Mouse (Mus musculus): ENCODE measurements at regions not wholly inside any gene's neighbourhood (a gene's known extent, or its start where the extent isn't known, plus 50 kb on each side); places are given as distances from the start of the nearest gene placed in this dataset.

DNA sequence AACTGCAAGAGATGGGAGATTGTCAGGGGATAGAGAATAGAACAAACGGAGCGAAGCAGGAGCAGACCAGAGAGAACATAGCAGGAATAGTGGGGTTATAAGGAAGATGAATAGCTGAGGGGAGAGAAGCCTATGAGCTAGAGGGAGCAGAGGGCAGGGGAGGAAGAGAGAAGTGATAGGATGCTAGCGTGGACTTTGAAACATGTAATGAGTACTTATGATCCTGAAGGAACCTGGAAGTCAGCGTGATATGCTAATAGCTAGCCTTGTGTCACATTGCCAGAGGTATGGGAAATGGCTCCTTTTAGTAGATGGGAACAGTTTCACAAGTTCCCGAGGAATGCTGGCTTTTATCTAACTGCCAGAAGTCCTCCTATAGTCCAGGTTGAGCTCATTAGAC is 51.8 kb downstream of the Calml3 start:
- no peak for DNase-seq (ENCODE audit: low spot score in 2 of 2)

DNA sequence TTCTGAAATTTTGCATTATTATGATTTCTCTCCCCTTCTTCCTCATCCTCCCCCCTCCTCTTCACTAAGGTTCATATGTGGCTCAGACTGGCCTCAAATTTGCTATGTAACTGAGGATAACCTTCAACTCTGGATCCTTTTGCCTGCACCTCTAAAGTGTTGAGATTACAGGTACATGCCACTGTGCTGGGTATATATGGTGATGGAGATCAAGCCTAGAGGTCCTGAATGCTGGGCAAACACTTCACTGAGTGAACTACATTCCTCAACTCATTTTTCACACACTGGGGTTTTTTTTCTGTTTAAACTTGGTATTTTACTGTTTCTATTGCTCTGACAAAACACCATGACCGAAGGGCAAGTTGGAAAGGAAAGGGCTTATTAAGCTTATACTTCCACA is 52.9 kb downstream of the Calml3 start:
- DNase-seq (ENCODE audit: low spot score in 2 of 2) = no peak

DNA sequence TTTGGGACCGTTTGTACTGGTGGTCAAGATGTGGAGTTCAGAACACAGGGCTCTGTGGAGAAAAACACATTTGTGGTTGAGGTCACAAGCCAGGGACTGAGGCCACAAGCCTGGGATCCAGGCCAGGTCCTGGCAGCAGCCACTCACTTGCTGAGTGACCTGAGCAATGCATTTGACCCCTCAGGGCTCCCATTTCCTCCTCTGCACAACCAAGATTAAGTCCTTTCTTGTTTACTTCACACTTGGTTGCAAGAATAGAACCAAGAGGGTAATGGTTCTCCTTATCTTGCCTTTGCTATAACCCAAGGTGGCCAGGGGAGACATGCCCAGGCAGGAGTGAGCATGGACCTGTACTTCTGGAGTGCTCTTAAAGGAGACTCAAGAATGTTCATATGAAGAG is 53.4 kb downstream of the Calml3 start:
- peak in 1 of 2 experiments; percentile 44 for DNase-seq (ENCODE audit: low spot score in 2 of 2)

DNA sequence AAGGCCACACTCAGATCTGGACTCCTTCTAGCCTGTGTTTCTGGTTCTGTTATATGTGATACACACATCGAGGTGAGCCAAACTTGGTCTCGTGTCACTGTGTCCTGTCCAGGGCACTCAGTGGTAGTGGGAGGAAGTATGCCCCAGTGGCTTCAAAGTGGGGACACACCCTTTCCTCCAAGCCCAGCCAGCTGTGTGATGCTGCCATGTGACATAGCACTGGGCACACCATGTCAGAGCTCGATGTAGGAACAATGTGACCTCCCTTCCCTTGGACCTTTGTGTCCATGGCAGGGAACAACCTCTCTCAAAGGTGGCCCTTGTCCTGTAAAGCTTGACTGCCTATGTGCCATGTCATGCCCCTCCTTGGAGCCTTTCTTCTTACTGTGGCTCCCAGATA is 54.5 kb downstream of the Calml3 start:
- DNase-seq (ENCODE audit: low spot score in 2 of 2) = no peak

DNA sequence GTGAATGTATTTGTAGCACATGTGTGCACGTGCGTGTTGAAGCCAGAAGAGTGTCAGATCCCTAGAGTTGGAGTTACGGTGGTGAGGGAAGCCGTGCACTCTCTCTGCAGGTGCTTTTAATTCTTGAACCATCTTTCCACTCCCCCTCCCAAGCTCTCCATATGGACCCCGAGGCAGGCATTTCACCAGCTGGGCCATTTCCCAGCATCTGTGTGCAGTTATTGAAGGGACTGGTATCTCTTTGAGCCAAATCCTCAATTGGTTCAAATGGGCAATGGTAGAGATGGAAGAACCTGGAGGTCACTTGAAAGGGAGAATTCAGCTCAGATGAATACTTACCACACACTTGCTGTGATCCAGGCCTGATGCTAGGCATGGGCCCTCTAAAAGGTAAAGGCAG is 55.3 kb downstream of the Calml3 start:
- DNase-seq (ENCODE audit: low spot score in 2 of 2) = no peak

DNA sequence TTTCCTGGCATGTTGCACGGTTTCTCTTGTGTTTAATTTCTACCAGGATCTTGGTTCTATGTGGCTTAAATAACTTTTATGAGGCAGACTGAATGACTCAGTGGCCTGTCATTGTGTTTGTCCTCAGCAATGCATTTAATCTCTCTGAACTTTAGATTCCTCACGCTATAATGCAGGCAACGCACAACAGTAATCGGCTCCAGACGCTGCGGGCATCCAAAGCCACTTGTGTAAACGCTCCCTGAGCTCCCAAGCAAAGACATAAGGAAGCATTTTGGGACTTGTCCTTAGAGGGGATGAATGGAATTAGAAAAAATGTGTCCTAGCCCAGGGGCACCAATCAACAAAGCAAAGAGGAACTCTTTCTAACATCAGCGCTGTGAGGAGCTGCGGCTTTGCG is 57.6 kb downstream of the Calml3 start:
- no peak for DNase-seq (ENCODE audit: low spot score in 2 of 2)

DNA sequence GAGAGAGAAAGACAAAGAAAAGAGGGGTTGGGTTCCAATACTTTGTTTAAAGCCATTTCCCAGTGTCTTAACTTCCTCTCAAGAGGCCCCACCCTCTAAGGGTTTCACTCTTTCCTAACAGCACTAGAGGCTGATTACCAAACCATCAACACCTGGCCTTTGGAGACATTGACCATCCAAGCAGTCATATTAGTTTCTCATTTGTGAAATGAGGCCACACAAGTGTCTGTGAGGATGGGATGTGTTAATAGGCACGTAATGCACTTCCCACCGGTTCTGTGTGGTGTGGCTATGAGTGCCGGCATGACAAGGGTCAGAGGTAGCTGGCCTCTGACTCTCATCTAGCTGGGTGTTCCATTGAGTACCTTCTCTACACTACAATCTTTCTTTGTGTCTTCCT is 59.2 kb downstream of the Calml3 start:
- no peak for DNase-seq (ENCODE audit: low spot score in 2 of 2)

DNA sequence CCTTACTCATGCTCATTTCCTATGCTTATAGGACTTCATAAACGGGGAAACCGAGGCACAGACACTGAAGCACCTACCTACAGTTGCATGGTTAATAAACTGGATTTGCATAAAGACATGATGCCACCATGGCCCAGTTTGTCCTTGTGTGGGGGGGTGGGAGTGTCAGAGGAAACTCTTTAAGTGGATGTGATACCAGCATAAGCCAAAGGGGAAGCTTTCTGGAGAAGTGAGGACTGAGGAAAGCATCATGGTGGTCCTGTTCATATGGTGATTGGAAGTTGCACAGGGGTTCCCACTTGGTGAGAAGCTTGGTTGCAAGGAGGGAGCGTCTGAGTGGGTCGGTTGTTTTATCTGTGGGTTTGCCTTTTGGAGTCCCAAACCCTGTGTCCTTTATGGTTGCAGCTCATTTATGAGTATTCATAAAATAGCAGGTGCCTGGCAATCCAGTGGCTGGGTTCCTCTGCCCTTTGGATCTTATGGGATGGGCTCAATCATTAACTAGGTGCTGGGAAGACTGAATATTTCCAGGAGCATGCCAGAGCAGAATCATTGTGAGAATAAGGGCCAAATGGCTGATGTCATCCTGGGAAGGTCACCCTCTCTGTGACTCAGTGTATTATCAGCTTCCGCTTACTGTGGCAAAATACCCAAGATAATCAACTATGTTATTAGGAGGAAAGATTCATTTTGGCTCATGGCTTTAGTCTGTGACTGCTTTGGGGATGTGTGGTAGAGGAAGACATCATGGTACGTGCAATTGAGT is 60.2 kb downstream of the Calml3 start:
- DNase-seq (ENCODE audit: low spot score in 2 of 2) = no peak

DNA sequence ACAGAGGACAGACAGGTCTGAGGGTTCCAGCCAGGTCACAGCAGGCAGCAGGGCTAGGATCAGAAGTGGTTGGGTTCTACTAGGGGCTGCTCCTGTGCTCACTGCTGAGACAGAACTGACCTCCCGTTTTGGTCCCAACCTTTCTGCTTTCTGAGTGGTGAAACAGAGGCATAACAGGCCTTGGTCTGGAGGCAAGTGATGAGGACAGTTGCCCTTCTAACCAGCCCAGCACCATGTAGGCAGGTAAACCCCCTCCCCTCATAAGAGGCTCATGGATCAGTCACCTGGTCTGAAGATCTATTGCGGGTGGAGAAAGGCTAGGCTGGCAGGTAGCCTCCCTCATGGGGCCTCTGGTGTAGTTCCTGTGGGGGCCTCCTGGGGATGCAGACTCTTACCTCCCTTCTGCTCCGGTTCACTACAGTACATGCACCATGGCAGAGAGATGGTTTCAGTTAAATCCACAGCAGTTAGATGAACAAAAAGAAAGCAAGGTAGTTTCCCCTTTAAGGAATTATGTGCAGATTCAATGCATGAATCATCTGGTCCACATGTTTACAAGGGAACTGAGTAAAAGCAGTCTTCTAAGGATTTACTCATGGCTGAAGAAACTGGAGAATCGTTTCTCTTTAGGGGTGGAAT is 61.2 kb downstream of the Calml3 start:
- no peak for DNase-seq (ENCODE audit: low spot score in 2 of 2)

DNA sequence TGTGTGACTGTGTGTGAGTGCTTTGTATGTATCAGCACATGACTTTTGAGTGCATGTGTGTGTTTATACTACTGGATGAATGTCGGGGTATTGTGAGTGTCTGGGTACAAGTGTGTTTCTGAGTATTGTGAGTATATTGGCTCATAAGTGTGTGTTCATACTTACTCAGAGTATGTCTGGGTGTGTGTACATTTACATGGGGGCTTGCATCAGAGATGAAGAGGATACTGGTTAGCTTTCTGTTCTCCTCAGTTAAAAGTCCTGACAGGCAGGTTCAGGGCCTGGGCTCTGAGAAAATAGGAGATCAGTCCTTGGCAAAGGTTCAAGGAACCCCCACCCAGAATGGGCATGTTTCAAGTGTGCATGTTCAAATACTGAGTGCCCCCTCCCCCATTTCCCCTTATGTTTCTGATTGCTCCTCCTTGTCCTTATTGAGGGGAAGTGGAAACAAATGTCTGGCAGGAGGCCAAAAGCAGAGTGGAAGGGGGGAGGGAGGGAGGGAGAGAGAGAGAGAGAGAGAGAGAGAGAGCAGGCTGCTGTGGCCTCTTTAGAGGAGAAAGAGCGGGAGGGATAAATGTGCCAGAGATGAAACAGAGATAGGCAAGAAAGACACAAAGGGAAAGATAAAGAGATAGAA is 61.9 kb downstream of the Calml3 start:
- DNase-seq (ENCODE audit: low spot score in 2 of 2) = no peak

DNA sequence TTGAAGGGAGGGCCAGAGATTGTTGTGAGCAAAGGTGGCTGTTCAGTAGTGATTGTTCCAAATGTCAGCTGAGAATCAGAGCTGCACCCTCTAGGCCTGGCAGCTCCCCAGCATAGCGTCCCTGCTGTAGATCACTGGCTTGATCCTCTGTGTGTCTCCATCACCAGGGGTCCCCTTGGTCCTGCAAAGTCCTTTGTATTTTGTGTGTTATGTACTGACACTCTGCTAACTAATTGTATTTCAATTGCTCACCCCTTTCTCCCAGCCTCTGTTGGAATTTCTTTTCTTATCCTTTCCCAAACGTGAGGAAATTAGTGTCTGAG is 73.5 kb downstream of the Calml3 start:
- no peak for DNase-seq (ENCODE audit: low spot score in 2 of 2)

DNA sequence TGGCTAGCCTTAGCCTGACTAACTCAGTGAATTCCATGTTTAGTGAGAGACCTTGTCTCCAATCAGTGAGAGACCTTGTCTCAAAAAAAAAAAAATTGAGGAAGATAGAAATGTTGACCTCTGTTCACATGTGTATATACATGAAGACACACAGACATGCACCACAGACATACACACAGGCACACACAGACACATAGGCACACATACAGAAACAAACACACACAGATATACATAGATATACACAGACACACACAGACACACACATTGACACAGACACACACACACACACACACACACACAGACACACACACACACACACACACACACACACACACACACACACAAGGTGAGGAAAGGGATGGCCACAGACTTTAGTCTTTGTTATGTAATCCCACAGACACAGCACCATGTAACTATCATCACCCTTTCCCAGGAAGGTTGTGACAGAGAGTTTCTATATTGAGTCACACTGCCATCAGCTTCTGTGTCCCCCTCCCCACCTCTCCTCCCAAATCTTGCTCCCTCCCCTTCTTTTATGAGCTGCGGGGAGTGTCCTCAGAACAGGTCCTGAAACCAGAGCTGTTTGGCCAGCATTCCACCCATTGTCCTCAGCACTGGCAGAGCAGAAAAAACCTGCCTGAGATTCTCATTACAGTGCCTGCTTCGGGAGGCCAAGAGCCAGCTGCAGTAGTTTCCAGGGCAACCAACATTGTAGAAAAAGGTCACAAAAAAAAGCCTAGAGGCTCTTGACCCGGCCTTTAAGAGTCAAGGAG is 74.0 kb downstream of the Calml3 start:
- DNase-seq (ENCODE audit: low spot score in 2 of 2) = no peak

DNA sequence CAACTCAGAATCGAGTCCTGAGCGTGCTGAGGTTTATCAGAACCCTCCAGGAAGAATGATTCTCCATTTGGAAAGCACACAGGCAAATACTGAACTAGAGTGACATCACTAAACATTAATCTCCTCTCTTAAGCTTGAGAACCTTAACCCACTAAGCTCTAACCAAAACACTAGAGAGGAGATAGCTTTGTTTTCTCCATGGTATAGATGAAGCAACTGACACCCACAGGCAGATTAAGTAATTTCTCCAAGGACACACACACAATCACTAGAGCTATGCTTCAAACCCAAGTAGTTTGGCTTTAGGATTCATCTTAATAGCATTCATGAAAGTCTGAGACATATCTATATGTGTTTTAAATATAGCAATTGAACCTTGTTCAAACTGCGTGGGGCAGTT is 75.2 kb downstream of the Calml3 start:
- no peak for DNase-seq (ENCODE audit: low spot score in 2 of 2)

DNA sequence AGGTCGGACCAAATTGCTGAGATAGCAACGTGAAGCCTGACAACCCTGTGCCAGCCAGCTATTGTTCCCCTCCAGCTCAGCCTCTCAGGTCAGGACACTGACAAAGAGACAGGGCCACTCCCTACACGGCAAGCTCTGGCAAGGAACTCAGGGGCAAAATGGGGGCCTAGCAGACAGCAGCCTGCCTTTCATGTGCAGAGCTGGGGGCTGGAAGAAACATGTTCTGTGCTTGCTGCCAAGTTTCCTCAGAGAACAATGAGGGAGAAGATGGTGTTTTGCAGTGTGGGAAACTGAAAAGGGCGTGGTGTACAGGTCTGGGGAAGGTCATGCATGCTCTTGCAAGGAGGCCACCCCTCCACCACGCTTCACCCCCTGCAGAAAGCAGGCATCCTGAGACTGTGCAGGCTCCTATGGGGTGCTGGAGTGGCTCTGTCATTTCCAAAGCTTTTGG is 77.8 kb downstream of the Calml3 start:
- DNase-seq (ENCODE audit: low spot score in 2 of 2) = no peak

DNA sequence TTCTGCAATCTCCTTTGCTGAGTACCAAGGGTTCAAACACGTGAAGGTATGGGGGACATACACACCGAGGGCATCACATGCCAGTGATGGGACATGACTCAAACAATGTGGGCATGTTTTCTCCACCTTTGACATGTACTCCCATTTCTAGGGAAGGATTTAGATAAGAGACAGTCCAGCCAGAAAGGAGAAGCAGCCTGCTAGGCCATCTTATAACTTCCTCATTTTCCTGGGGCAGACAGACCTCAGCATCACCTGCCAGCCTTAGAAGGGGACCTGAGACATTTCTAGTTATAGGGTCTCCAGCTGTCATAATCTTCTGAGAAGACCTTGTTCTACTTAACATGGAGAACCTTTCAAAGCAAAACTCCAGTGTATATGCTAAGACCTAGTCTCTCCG is 78.3 kb downstream of the Calml3 start:
- no peak for DNase-seq (ENCODE audit: low spot score in 2 of 2)

DNA sequence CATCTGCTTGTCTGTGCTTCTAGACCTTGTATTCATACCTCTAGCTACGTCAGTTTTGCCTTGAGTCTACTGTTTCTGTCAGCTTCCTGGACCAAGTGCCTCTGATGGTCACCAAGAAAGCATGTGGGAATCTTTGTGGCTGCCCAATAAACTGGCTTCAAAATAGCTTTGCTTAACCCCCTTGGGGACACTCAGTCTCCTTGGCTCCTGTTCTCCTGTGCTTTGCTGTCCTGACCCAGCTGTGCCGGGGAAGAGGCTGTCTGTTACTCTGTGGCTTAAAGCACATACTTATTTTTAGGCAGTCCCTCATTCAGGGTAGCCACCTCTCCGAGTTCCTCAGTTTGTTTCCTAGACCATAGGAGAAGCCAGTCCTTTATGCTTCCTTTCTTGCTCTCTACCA is 79.8 kb downstream of the Calml3 start:
- DNase-seq (ENCODE audit: low spot score in 2 of 2) = no peak

DNA sequence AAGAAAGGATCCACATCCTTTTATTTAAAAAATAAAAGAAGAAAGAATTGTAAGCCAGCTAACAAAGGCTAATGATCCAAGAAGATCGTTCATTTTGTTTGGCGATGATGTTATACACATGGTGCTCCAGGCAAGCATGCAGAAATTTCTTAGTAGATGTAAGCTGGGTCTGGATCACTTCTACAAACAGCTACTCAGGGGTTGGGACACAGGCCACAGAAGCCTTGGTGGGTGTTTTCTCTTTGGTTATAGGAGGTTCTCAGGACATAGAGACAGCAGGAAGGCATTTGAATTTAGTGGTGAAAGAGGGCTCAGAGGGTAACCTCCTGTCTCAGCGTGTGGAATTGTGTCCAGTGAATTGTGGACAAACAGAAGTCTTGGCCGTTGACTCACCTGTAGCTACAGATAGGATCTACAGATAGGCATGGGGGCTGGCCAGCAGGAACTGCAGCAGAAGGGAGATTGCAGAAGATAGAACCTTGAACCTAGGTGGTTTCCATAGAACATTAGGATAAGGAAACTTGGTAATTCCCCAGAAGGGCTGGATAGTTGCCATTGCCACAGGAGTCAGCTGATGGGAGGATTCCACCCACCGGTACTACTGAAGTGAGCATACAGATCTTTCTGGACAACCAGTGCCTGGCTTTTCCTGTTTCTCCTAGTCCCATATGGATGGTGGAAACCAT is 80.5 kb downstream of the Calml3 start:
- DNase-seq (ENCODE audit: low spot score in 2 of 2) = no peak

DNA sequence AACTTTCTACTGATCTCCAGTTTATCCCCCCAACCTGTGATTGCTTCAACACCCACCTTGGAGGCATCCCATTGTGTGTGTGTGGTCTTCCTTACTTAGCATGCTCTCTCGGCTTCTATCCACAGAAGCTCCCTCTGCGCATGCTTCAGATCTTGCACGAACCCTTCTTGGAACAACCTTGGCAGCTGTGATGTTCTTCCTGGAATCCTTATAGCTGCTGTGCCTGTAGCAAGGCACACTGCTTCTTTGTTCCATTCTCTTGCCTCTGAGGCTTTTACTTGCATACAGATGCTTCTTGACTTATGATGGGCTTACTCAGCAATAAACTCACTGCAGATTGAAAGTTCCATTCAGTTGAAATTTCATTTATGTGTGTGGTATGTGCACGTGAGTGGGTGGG is 81.2 kb downstream of the Asb13 start:
- DNase-seq (ENCODE audit: low spot score in 2 of 2) = no peak

DNA sequence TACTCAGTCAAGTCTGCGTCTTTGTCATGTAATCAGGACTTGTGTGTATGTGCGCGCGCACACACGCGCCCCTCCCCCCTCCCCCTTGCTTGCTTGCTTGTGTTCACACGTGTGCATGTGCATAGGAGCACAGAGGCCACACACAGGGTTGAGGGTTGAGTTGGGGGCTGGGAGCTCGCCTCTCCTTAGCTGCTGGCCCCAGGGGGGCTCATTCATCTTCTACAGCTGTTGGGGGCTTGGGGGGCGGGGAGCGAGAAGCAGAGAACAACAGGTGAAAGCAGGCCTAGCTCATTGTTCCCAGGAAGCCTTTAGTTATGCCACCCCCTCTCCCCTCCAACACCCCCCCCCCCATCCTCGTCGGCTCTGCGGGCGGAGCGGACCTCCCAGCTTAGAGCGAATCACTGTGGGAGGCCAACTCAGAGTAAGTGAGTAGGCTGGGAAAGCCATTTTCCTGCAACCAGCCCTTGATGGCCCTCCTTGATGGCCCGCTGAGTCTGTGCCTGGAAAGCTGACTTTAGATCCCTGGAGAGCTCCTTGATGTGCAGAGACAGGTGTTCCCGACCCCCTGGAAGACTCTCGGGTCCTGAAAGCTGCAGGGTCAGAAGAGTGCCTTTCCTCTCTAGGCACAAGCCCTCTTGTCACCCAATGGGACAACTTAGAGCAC is 78.8 kb downstream of the Asb13 start:
- DNase-seq (ENCODE audit: low spot score in 2 of 2) = no peak

DNA sequence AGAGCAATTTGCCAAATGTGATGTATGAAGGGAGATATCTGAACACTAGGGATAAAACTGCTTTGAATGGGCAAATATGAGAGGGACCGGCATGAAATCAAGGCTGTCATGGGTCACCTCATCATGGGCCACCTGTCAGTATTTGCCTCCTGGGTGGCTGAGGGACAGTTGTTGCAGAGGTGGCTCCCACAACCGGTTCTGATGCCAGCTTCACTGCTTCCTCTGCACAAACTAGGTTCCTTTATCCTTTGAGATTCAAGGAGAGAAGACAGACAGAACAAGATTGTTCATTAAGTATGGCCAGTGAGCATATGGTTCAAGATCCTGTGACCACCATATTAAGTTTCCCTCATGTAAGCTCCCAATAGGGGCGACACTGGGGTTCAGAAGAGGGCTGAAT is 78.3 kb downstream of the Asb13 start:
- DNase-seq (ENCODE audit: low spot score in 2 of 2) = no peak

DNA sequence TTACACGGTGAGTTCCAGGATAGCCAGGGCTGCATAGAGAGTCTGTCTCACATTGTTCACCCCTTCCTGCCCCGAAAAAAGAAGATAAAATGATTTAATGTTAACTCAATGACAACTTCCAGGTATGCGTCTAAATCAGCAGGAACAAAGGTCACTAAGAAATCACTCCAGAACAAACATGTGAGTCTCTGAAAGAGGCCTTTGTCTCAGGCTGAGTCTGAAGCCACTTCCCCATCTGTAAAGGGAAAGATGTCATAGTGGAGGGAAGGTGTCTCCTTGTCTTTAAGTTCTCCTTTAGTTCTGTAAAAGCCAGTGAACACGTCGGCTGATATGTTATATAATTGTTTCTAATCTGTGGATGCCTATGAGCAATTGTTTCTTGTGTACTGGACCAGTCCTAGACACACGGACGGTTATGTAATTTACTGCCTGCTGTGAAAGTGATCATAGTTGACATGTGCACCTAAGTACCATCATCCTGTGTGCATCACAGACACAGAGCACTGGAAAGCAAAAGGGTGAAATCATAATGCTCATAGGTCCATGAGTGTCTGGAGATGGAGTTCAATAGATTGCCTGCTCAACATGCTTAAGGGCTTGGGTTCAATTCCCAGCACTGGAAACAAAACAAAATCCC is 76.3 kb downstream of the Asb13 start:
- DNase-seq (ENCODE audit: low spot score in 2 of 2) = no peak

Data from gastrocnemius, adult 8-10 months (tissue).